Mouse (Mus musculus): ENCODE data around the gene Nusap1. TPM values are rescaled to one million over a fixed set of nuclear protein-coding genes. Genes with fewer than 3 reads are reported as not detected.

Gene Nusap1
- polyA plus RNA-seq, 2 experiments = 37.8 to 51.9 TPM

- H3K9ac ChIP-seq (ENCODE audit: low read depth, low read length, severe bottlenecking) = no peak overlapping the region
- TF ChIP-seq POLR2A (IDR thresholded peaks at IDR 0.05; ENCODE audit: borderline replicate concordance, extremely low read depth, insufficient read depth, insufficient read length) = no peak
- 85% methylated on average over 9 of the region's 9 CpGs for WGBS
- no peak overlapping the region for H3K27ac ChIP-seq (replicated peaks; ENCODE audit: low read depth, low read length)
- no peaks in the 10 kb centered on the region for H3K27me3 ChIP-seq (ENCODE audit: control insufficient read depth, insufficient read depth, low read length)
- H3K36me3 ChIP-seq (ENCODE audit: control insufficient read depth, insufficient read depth, low read length) = peaks cover 29% of the 10 kb centered on the region
- H3K4me3 ChIP-seq (replicated peaks; ENCODE audit: low read length) = no peak overlapping the region
- no peaks in the 10 kb centered on the region for H3K4me1 ChIP-seq (ENCODE audit: control insufficient read depth, insufficient read depth, low read length)
- DNase-seq (ENCODE audit: low spot score) (no peak), ATAC-seq (ENCODE audit: low FRiP score, low read depth) (no peak)
- no peaks in the 10 kb centered on the region for H3K9me3 ChIP-seq (ENCODE audit: control insufficient read depth, low read length)
- H3K4me2 ChIP-seq (replicated peaks; ENCODE audit: low read depth, low read length, severe bottlenecking) = no peak overlapping the region
Observed at GRCm38 (mm10) chr2:119692003-119692701, 74.1 kb downstream of the Nusap1 start.

DNA sequence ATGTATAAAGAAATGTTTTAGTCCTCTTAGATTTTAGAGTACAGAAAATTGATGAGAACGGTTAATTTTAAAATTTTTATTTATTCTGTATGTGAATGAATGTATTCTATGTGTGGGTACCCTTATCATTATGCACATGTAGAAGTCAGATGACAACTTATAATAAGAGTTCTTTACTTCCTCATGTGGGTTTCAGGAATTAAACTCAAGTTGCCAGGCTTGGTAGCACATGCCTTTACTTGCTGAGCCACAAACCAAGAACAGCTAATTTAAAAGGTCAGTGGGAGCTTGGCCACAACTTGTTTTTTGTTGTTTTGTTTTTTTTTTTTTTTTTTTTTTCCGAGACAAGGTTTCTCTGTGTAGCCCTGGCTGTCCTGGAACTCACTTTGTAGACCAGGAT, 76.7 kb downstream of the Nusap1 start:
- Histone ChIP-seq H3K27me3 (ENCODE audit: control insufficient read depth, insufficient read depth, low read length) (no peaks in the 10 kb centered on the region), H3K4me1 (ENCODE audit: control insufficient read depth, insufficient read depth, low read length) (no peaks in the 10 kb centered on the region), H3K9ac (ENCODE audit: low read depth, low read length, severe bottlenecking) (no peak overlapping the region), H3K4me2 (replicated peaks; ENCODE audit: low read depth, low read length, severe bottlenecking) (no peak overlapping the region), H3K27ac (replicated peaks; ENCODE audit: low read depth, low read length) (no peak overlapping the region), H3K36me3 (ENCODE audit: control insufficient read depth, insufficient read depth, low read length) (peaks cover 30% of the 10 kb centered on the region), H3K9me3 (ENCODE audit: control insufficient read depth, low read length) (no peaks in the 10 kb centered on the region), H3K4me3 (replicated peaks; ENCODE audit: low read length) (no peak overlapping the region)
- WGBS = 91% methylated on average over 2 of the region's 2 CpGs
- ATAC-seq (ENCODE audit: low FRiP score, low read depth) (no peak), DNase-seq (ENCODE audit: low spot score) (no peak)
- TF ChIP-seq POLR2A (IDR thresholded peaks at IDR 0.05; ENCODE audit: borderline replicate concordance, extremely low read depth, insufficient read depth, insufficient read length) = no peak

GRCm38 (mm10) chr2:119696111-119696510, 78.0 kb downstream of the Nusap1 start:
- no peak overlapping the region for H3K4me2 ChIP-seq (replicated peaks; ENCODE audit: low read depth, low read length, severe bottlenecking)
- no peaks in the 10 kb centered on the region for H3K9me3 ChIP-seq (ENCODE audit: control insufficient read depth, low read length)
- H3K4me1 ChIP-seq (ENCODE audit: control insufficient read depth, insufficient read depth, low read length) = no peaks in the 10 kb centered on the region
- no peak overlapping the region for H3K4me3 ChIP-seq (replicated peaks; ENCODE audit: low read length)
- ATAC-seq (ENCODE audit: low FRiP score, low read depth) (no peak), DNase-seq (ENCODE audit: low spot score) (no peak)
- peaks cover 32% of the 10 kb centered on the region for H3K36me3 ChIP-seq (ENCODE audit: control insufficient read depth, insufficient read depth, low read length)
- WGBS = 77% methylated on average over 1 of the region's 1 CpGs
- no peaks in the 10 kb centered on the region for H3K27me3 ChIP-seq (ENCODE audit: control insufficient read depth, insufficient read depth, low read length)
- TF ChIP-seq POLR2A (IDR thresholded peaks at IDR 0.05; ENCODE audit: borderline replicate concordance, extremely low read depth, insufficient read depth, insufficient read length) = no peak
- H3K9ac ChIP-seq (ENCODE audit: low read depth, low read length, severe bottlenecking) = no peak overlapping the region
- no peak overlapping the region for H3K27ac ChIP-seq (replicated peaks; ENCODE audit: low read depth, low read length)

DNA sequence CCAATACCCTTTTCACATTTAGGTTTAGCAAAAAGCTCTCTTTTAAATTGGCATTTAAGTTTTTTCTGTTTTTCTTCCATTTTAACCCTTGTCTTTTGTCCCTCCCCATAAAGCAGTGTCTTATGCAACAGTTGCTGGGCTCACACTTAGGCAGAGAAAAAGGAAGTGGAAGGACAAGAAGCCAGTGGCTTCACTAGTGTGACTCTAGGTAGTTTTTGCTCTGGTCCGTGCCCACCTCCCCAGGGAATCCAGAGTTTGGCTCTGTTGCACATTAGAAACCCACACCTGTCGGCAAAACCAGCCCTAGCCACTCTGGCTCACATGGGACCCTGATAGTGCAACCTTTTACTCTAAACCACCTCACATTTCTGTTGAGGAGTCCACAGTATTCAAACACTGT, 80.4 kb downstream of the Nusap1 start:
- DNase-seq (ENCODE audit: low spot score) = no peak
- H3K4me1 ChIP-seq (ENCODE audit: control insufficient read depth, insufficient read depth, low read length) = no peaks in the 10 kb centered on the region
- peaks cover 30% of the 10 kb centered on the region for H3K36me3 ChIP-seq (ENCODE audit: control insufficient read depth, insufficient read depth, low read length)
- H3K27ac ChIP-seq (replicated peaks; ENCODE audit: low read depth, low read length) = no peak overlapping the region
- H3K4me3 ChIP-seq (replicated peaks; ENCODE audit: low read length) = no peak overlapping the region
- H3K9ac ChIP-seq (ENCODE audit: low read depth, low read length, severe bottlenecking) = no peak overlapping the region
- H3K27me3 ChIP-seq (ENCODE audit: control insufficient read depth, insufficient read depth, low read length) = no peaks in the 10 kb centered on the region
- ATAC-seq (ENCODE audit: low FRiP score, low read depth) = no peak
- 74% methylated on average over 2 of the region's 2 CpGs for WGBS
- no peak for TF ChIP-seq POLR2A (IDR thresholded peaks at IDR 0.05; ENCODE audit: borderline replicate concordance, extremely low read depth, insufficient read depth, insufficient read length)
- H3K4me2 ChIP-seq (replicated peaks; ENCODE audit: low read depth, low read length, severe bottlenecking) = no peak overlapping the region
- no peaks in the 10 kb centered on the region for H3K9me3 ChIP-seq (ENCODE audit: control insufficient read depth, low read length)

GRCm38 (mm10) chr2:119699962-119700361, 81.9 kb downstream of the Nusap1 start:
- no peak for ATAC-seq (ENCODE audit: low FRiP score, low read depth)
- Histone ChIP-seq H3K4me3 (replicated peaks; ENCODE audit: low read length) (no peak overlapping the region), H3K9me3 (ENCODE audit: control insufficient read depth, low read length) (no peaks in the 10 kb centered on the region), H3K4me1 (ENCODE audit: control insufficient read depth, insufficient read depth, low read length) (no peaks in the 10 kb centered on the region), H3K4me2 (replicated peaks; ENCODE audit: low read depth, low read length, severe bottlenecking) (no peak overlapping the region), H3K27ac (replicated peaks; ENCODE audit: low read depth, low read length) (no peak overlapping the region), H3K36me3 (ENCODE audit: control insufficient read depth, insufficient read depth, low read length) (peaks cover 19% of the 10 kb centered on the region), H3K9ac (ENCODE audit: low read depth, low read length, severe bottlenecking) (no peak overlapping the region), H3K27me3 (ENCODE audit: control insufficient read depth, insufficient read depth, low read length) (no peaks in the 10 kb centered on the region)
- no peak for DNase-seq (ENCODE audit: low spot score)
- WGBS = 85% methylated on average over 3 of the region's 3 CpGs
- no peak for TF ChIP-seq POLR2A (IDR thresholded peaks at IDR 0.05; ENCODE audit: borderline replicate concordance, extremely low read depth, insufficient read depth, insufficient read length)

Other genes starting within 250 kb of the Nusap1 start
- gene Ino80, start 140.6 kb upstream of the Nusap1 start, polyA plus RNA-seq (2012; rRNA removed) = 15.7 and 16.4 TPM in 2 replicates
- 6.3 TPM in 2 replicates for gene Ino80, start 140.6 kb upstream of the Nusap1 start, polyA plus RNA-seq (2014; fragmentation: Nextera tagmentation; extraction: Ambion mirVana)
- gene Exd1, start 70.7 kb upstream of the Nusap1 start, polyA plus RNA-seq (2012; rRNA removed) = 0.12 and 0.19 TPM in 2 replicates
- gene Exd1, start 70.7 kb upstream of the Nusap1 start, polyA plus RNA-seq (2014; fragmentation: Nextera tagmentation; extraction: Ambion mirVana) = 0.12 and 0.39 TPM in 2 replicates
- 53.8 and 61.7 TPM in 2 replicates for gene Chp1, start 70.6 kb upstream of the Nusap1 start, polyA plus RNA-seq (2012; rRNA removed)
- 55.6 and 64.4 TPM in 2 replicates for gene Chp1, start 70.6 kb upstream of the Nusap1 start, polyA plus RNA-seq (2014; fragmentation: Nextera tagmentation; extraction: Ambion mirVana)
- gene Oip5, start 171 bp downstream of the Nusap1 start, polyA plus RNA-seq (2012; rRNA removed) = 19.6 and 19.8 TPM in 2 replicates
- 16.3 and 16.6 TPM in 2 replicates for gene Oip5, start 171 bp downstream of the Nusap1 start, polyA plus RNA-seq (2014; fragmentation: Nextera tagmentation; extraction: Ambion mirVana)
- gene Ndufaf1, start 44.5 kb downstream of the Nusap1 start, polyA plus RNA-seq (2012; rRNA removed) = 14.6 and 18.8 TPM in 2 replicates
- 41.9 and 44.0 TPM in 2 replicates for gene Ndufaf1, start 44.5 kb downstream of the Nusap1 start, polyA plus RNA-seq (2014; fragmentation: Nextera tagmentation; extraction: Ambion mirVana)
- 30.0 and 32.3 TPM in 2 replicates for gene Rtf1, start 56.8 kb downstream of the Nusap1 start, polyA plus RNA-seq (2012; rRNA removed)
- 33.2 and 33.7 TPM in 2 replicates for gene Rtf1, start 56.8 kb downstream of the Nusap1 start, polyA plus RNA-seq (2014; fragmentation: Nextera tagmentation; extraction: Ambion mirVana)
- 0.50 and 0.54 TPM in 2 replicates for gene Itpka, start 124.0 kb downstream of the Nusap1 start, polyA plus RNA-seq (2012; rRNA removed)
- 0.28 and 0.52 TPM in 2 replicates for gene Itpka, start 124.0 kb downstream of the Nusap1 start, polyA plus RNA-seq (2014; fragmentation: Nextera tagmentation; extraction: Ambion mirVana)
- 0.12 and 0.13 TPM in 2 replicates for gene Ltk, start 142.1 kb downstream of the Nusap1 start, polyA plus RNA-seq (2012; rRNA removed)
- gene Ltk, start 142.1 kb downstream of the Nusap1 start, polyA plus RNA-seq (2014; fragmentation: Nextera tagmentation; extraction: Ambion mirVana) = 0.10 TPM in 1 of 2 replicates, not detected in the other
- gene Rpap1, start 169.2 kb downstream of the Nusap1 start, polyA plus RNA-seq (2012; rRNA removed) = 27.7 and 39.8 TPM in 2 replicates
- gene Rpap1, start 169.2 kb downstream of the Nusap1 start, polyA plus RNA-seq (2014; fragmentation: Nextera tagmentation; extraction: Ambion mirVana) = 22.5 and 27.0 TPM in 2 replicates
- gene Tyro3, start 179.4 kb downstream of the Nusap1 start, polyA plus RNA-seq (2012; rRNA removed) = 44.2 and 49.9 TPM in 2 replicates
- 28.5 and 31.7 TPM in 2 replicates for gene Tyro3, start 179.4 kb downstream of the Nusap1 start, polyA plus RNA-seq (2014; fragmentation: Nextera tagmentation; extraction: Ambion mirVana)

All from limb, embryonic 14.5 days (tissue).